Mouse (Mus musculus) lung, postnatal 14 days (tissue): ENCODE measurements at regions not wholly inside any gene's neighbourhood (a gene's known extent, or its start where the extent isn't known, plus 50 kb on each side); places are given as distances from the start of the nearest gene placed in this dataset.
A peak's percentile ranks its signal among the peaks of the same experiment; 100 is the strongest.
"Not testable (repeated sequence)": the region's sequence is repeated elsewhere in the genome, so short reads cannot be mapped to it uniquely, and the experiment has no call there.

Source experiments
- DNase-seq: peaks from one replicate; pipeline ENCODE4 v3.0.0; 2021

GRCm38 (mm10) chr8:26626186-26626585, 350.9 kb upstream of the Zfp703 start:
- DNase-seq, result no peak

GRCm38 (mm10) chr8:26626651-26627077, 350.5 kb upstream of the Zfp703 start:
- peak; percentile 24 for DNase-seq

GRCm38 (mm10) chr8:26627191-26627891, 349.8 kb upstream of the Zfp703 start:
- DNase-seq, result no peak

- DNase-seq, result no peak
Measured at GRCm38 (mm10) chr8:26630544-26630943, 346.6 kb upstream of the Zfp703 start.

- DNase-seq, result no peak
Measured at GRCm38 (mm10) chr8:26635701-26636100, 341.4 kb upstream of the Zfp703 start.

GRCm38 (mm10) chr8:26645375-26645774, 331.8 kb upstream of the Zfp703 start:
- not testable (repeated sequence) for DNase-seq

GRCm38 (mm10) chr8:26650287-26650686, 326.8 kb upstream of the Zfp703 start:
- no peak for DNase-seq

GRCm38 (mm10) chr8:26655897-26656296, 321.2 kb upstream of the Zfp703 start:
- no peak for DNase-seq

- DNase-seq, result no peak
Measured at GRCm38 (mm10) chr8:26656310-26657075, 320.6 kb upstream of the Zfp703 start.

GRCm38 (mm10) chr8:26659381-26659780, 317.7 kb upstream of the Zfp703 start:
- peak; percentile 16 for DNase-seq

GRCm38 (mm10) chr8:26669541-26669940, 307.6 kb upstream of the Zfp703 start:
- DNase-seq, result no peak

GRCm38 (mm10) chr8:26672486-26673395, 304.4 kb upstream of the Zfp703 start:
- no peak for DNase-seq

GRCm38 (mm10) chr8:26677584-26678138, 299.5 kb upstream of the Zfp703 start:
- DNase-seq, result no peak

- peak; percentile 3 for DNase-seq
Measured at GRCm38 (mm10) chr8:26680891-26681381, 296.2 kb upstream of the Zfp703 start.

- peak; percentile 47 for DNase-seq
Measured at GRCm38 (mm10) chr8:26687146-26687545, 290.0 kb upstream of the Zfp703 start.

GRCm38 (mm10) chr8:26688035-26688434, 289.1 kb upstream of the Zfp703 start:
- DNase-seq, result no peak

GRCm38 (mm10) chr8:26688745-26689478, 288.2 kb upstream of the Zfp703 start:
- no peak for DNase-seq

- DNase-seq, result no peak
Measured at GRCm38 (mm10) chr8:26689479-26690177, 287.5 kb upstream of the Zfp703 start.

- DNase-seq, result no peak
Measured at GRCm38 (mm10) chr8:26690178-26690735, 286.9 kb upstream of the Zfp703 start.

- DNase-seq, result no peak
Measured at GRCm38 (mm10) chr8:26697579-26698084, 279.5 kb upstream of the Zfp703 start.

- DNase-seq, result peak; percentile 35
Measured at GRCm38 (mm10) chr8:26698580-26698979, 278.5 kb upstream of the Zfp703 start.
